Mouse (Mus musculus): ENCODE results near the gene Nr2c2ap.

The Nr2c2ap gene

DNA sequence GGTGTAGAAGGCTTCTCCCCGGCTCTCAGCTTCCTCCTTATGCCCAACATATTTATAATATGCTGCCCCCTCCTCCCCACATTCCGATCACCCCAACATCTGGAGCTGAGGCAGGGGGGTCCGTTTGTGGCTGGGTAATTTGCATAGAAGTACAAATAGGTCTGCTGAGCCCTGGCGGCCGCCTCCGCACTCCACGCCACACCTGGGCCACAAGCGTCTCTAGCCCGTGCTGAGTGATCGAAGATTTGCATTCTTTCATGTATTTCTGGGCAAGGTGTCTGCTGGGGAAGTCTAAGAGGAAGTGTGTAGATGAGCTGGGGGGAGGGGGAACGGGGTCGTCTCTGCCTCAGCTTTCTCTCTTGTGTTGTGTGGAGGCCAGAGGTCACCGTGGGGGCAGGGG is 28.9 kb downstream of the Nr2c2ap start:
- DNase-seq (ENCODE audit: low read depth, low spot score) = no peak

DNA sequence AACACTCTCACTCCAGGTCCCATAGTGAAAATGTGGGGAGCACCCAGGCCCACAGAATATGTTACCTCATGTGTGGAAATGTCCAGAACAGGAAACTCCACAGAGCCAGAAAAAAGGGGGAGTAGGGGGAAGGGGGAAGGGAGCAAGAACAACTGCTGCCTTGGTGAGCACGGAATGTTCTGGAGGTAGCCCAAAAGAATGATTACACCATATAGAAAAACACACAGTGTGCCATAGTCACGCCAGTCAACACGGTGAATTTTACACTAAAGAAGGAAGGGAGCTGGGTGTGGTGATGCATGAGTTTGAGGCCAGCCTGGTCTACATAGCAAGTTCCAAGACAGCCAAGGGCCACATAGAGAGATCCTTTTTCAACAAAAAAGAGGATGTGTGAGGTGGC is 32.2 kb downstream of the Nr2c2ap start:
- DNase-seq (ENCODE audit: low read depth, low spot score) = no peak

DNA sequence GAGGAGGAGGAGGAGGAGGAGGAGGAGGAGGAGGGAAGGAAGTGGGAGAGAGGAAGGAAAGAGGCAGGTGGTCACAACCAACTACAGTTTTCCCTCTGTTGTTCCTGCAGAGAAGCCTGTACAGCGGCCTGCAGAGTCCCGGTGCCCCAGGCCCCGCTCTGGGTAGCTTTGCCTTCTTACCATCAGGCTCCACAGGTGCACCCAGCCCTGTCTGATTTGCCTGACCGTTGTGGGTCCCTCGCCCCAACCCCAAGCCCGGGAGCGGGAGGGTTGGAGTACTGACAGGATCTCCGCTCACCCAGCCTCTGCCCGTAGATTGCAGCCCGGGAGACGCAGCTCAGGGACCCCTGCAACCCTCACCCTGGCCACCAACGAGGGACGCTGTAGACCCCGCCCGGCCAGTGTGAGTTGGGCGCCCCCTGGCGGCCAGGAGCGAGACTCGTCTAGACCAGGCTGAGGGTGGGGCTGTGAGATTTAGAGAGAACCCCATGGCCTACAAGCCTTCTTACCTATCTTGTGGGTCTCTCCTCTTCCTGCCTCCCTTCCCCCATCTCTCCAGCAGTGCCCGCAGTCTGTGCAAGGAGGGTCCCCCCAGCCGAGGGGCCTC is 35.5 kb downstream of the Nr2c2ap start:
- DNase-seq (ENCODE audit: low read depth, low spot score) = peak; percentile 85

DNA sequence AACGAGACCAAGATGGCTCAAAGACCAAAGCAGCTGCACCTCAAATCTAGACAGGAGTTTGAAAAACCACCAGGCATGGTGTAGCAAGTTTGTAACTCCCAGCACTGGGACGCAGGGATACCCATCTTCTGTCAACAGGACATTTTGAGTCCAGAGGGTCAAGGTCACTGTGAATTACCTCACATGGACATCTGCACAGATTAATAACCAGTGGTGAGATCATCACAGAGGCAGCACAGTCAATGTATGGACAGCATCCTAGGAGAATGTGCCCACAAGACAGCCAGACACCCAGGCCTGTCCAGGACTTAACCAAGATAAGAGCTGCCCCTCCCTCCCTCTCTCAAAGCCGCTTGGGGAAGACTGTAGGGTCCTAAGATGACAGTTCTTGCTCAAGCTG is 39.0 kb downstream of the Nr2c2ap start:
- DNase-seq (ENCODE audit: low read depth, low spot score) = no peak

DNA sequence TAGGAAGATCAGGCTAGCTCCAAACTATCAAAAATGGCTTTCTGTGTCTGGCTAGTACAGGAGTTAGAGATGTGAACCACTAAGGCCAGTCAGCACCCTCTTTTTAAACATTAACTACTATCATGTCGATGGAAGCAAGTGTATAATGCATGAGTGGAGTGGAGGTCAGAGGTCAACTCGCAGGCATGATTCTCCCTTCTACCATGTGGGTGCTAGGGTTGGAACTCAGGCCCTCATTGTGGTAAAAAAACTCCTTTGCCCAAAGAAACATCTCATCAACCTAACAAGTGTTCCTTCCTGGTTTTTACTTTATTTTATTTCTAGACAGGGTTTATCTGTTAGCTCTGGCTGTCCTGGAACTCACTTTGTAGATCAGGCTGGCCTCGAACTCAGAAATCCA is 39.6 kb downstream of the Nr2c2ap start:
- no peak for DNase-seq (ENCODE audit: low read depth, low spot score)

DNA sequence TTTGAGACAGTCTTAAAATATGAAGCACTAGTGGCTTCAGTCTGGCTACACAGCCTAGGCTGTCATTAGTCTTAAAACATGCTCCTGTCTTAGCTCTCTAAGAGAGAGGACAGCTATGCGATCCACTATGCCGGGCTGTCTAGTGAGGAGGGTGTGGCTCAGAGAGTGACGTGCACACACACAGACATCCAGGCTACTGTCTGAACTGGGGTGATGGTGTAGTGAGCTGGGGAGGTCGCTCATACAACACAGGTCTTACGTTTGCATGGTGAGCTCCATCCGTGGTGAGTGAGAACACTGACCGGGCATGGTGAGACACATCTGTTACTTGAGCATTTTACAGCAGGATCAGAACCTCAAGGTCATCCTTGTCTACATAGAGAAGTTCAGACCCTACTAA is 40.1 kb downstream of the Nr2c2ap start:
- DNase-seq (ENCODE audit: low read depth, low spot score) = no peak

DNA sequence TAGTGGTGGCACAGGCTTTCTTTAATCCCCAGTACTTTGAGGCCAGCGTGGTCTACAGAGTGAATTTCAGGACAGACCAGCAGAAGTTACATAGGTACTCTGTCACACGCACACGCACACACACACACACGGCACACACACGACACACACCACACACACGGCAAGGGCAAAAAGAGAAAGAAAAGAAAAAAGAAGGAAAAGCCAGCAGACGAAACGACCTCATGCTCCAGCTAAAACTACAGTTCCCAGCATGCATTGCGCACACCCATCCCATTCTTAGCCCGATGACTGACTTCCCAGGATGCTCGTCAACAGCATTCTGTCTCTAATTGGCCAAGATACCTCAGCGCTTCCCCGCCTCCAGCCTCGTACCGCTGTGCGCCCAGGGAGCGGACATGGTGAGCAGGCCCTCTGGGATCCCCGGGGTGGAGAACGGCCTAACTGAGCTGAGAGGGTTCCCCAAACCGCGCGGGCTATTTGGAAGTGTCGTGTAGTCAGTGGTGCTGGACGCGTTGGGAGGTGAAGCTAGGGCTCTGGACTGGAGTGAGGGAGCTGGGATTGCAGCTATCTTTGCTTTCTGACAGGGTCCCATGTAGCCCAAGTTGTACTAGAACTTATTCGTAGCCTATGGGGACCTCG is 41.0 kb downstream of the Nr2c2ap start, which contains the start of gene Tmem161a:
TSS of gene Tmem161a (plus strand) at position 314 of the 639 bp plus-strand sequence.
- peak; percentile 94 for DNase-seq (ENCODE audit: low read depth, low spot score)

DNA sequence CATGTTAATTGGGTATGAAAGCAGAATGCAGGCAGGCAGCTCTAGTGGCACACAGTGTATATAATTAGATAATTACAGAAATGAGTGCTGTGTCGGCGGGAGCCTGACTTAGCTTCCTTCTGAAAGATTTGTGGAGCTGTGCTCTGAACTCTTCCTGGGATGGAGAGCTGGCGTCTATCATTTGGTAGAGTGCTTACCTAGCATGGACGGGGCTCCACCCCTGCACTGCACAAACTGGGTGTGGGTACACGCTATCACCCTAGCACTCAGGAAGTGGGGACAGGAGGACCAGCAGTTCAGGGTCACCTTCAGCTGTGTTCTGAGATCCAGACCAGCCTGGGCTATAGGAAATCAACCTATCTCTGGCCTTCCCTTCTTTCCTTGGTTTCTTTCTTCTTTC is 42.2 kb downstream of the Nr2c2ap start:
- DNase-seq (ENCODE audit: low read depth, low spot score) = no peak

DNA sequence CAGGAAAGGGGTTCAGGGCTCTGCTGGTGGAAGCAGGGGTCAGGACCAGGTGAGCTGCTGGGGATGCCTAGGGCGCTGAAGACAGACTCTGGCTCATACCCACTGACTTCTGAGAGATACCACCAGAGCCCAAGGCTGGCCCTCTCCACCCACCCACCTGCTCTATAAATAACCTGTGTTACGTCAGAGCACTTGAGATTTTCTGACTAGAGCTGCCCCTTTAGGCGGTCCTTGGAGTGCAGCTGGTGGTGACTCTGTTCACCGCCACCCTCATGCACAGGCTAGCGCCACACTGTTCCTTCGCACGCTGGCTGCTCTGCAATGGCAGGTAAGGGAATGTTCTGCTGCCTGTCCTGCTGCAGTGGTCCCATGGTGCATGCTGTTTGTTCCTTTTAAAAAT is 42.9 kb downstream of the Nr2c2ap start:
- DNase-seq (ENCODE audit: low read depth, low spot score) = no peak

DNA sequence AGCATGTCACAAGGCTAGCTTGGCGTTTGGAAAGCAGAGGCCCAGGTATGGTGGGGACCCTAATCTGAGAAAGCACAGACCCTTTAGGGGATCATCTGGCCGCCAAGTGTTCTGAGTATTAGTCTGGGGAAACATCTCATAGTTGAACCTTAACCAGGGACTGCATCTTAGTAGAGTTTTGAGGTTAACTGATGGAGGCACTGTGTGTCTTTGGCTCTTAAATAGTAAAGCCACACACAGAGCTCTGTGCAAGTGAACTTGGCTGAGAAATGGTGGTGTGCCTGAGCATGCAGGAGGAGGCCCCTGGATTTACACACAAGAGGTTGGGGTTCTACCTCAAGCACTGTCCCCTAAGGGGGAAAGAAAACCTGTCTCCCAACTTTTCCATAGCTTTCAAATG is 47.1 kb downstream of the Nr2c2ap start:
- DNase-seq (ENCODE audit: low read depth, low spot score) = no peak

DNA sequence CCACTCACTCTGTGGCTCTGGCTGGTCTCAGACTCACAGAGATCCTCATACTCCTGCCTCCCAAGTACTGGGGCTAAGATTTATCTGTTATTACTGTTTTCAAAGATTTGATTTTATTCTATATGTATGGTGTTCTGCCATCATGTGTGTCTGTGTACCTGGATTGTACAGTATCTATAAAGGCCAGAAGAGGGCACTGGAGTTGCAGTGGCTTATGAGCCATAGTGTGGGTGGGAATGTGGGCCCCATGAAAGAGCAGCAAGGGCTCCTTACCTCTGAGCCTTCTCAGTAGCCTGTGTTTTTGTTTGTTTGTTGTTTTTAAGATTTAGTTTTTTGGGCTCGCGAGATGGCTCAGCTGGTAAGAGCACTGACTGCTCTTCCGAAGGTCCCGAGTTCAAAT is 47.9 kb downstream of the Nr2c2ap start:
- no peak for DNase-seq (ENCODE audit: low read depth, low spot score)

DNA sequence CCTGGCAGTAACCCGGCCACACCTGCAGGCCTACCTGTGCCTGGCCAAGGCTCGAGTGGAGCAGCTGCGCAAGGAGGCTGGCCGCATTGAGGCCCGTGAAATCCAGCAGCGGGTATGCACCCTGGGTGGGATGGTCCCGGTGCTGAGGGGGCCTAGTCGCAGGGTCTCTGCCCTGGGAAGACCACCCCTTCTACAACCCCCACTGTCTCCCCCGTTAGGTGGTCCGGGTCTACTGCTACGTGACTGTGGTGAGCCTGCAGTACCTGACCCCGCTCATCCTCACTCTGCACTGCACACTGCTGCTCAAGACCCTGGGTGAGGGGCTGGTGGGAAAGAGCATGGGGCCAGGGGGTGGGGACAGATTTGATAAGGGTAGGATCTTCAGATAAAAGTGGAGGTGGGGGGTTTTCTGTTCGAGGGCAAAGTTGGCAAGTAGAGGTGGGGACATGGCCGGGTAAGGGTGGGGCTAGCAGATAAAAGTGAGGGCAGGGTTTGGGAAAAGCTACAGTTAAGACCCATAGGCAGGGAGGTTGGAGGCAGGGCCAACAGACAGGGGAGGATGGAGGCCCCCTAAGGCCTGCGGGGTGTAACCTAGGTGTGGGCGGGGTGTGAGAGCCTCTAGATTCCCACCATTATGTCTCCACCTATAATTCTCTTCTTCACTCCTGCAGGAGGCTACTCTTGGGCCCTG is 50.2 kb downstream of the Nr2c2ap start:
- no peak for DNase-seq (ENCODE audit: low read depth, low spot score)

DNA sequence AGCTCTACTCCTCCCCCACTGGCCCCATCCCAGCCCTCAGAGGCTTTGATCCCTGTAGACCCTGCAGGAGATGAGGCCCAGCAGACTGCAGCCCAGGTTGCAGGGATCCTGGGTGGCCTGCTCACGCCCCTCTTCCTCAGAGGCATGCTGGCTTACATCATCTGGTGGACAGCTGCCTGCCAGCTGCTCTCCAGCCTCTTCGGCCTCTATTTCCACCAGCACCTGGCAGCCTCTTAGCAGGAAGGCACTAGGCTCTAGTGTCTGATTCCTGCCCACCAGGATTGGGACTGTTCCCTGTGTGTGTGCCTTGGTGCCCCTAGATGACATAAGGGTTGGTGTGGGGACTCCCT is 50.7 kb downstream of the Nr2c2ap start:
- peak; percentile 45 for DNase-seq (ENCODE audit: low read depth, low spot score)

DNA sequence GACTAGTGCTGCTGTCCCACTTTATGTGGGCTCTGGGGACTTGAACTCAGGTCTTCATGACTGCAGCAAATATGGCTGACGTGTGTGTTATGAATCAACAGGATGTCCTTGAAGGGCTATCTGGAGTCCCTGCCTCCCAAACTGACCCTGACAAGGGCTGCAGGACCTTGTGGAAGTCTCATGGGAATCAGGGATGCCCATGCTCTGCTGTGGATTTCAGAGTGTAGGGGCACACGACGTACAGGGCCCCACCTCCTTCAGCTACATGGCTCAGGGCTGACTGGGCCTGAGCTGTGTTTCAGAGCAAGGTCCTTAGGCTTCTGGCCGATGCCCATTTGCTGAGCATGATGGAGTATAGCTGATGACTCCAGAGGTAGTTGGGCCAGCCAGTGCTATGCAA is 52.1 kb downstream of the Nr2c2ap start:
- no peak for DNase-seq (ENCODE audit: low read depth, low spot score)
